Mouse (Mus musculus) right cerebral cortex, adult 2 months (tissue): ENCODE measurements around the gene Slc22a8.

Experiments
- DNase-seq, 2 experiments: peaks; one replicate each; pipeline ENCODE4 v3.0.0; 2021 to 2022; ENCODE audit warnings: low spot score in 2 of 2

The Slc22a8 gene

GRCm38 (mm10) chr19:8590954-8591353 lies at the start of gene Slc22a8:
Slc22a8 (plus strand) TSS chr19:8591254.
- no peak for DNase-seq

- no peak for DNase-seq
Observed at GRCm38 (mm10) chr19:8558897-8559296, 32.2 kb upstream of the Slc22a8 start.

GRCm38 (mm10) chr19:8564021-8564420 lies 27.0 kb upstream of the Slc22a8 start:
- DNase-seq, result no peak

GRCm38 (mm10) chr19:8564469-8564868 lies 26.6 kb upstream of the Slc22a8 start:
- DNase-seq, result no peak

- no peak for DNase-seq
Observed at GRCm38 (mm10) chr19:8565262-8565661, 25.8 kb upstream of the Slc22a8 start.

GRCm38 (mm10) chr19:8565985-8566384 lies 25.1 kb upstream of the Slc22a8 start:
- peak; percentile 51 to 53 for DNase-seq

GRCm38 (mm10) chr19:8567104-8567880 lies 23.8 kb upstream of the Slc22a8 start:
- peak; percentile 62 to 65 for DNase-seq

- peak; percentile 57 to 63 for DNase-seq
Observed at GRCm38 (mm10) chr19:8569453-8569863, 21.6 kb upstream of the Slc22a8 start.

GRCm38 (mm10) chr19:8570341-8571040 lies 20.6 kb upstream of the Slc22a8 start:
- no peak for DNase-seq

GRCm38 (mm10) chr19:8571746-8572145 lies 19.3 kb upstream of the Slc22a8 start:
- DNase-seq, result no peak

GRCm38 (mm10) chr19:8572485-8572884 lies 18.6 kb upstream of the Slc22a8 start:
- no peak for DNase-seq

GRCm38 (mm10) chr19:8577432-8577831 lies 13.6 kb upstream of the Slc22a8 start:
- no peak for DNase-seq

GRCm38 (mm10) chr19:8578293-8578969 lies 12.6 kb upstream of the Slc22a8 start:
- DNase-seq, result peak; percentile 90 to 92

GRCm38 (mm10) chr19:8578970-8579342 lies 12.1 kb upstream of the Slc22a8 start:
- peak; percentile 43 to 49 for DNase-seq

GRCm38 (mm10) chr19:8585298-8585697 lies 5.8 kb upstream of the Slc22a8 start:
- DNase-seq, result no peak

GRCm38 (mm10) chr19:8585899-8586298 lies 5.2 kb upstream of the Slc22a8 start:
- DNase-seq, result peak in 1 of 2 experiments; percentile 40

- DNase-seq, result peak; percentile 36 to 40
Observed at GRCm38 (mm10) chr19:8586350-8586749, 4.7 kb upstream of the Slc22a8 start.

- DNase-seq, result no peak
Observed at GRCm38 (mm10) chr19:8587315-8587714, 3.7 kb upstream of the Slc22a8 start.

GRCm38 (mm10) chr19:8592155-8592554 lies 1.1 kb downstream of the Slc22a8 start:
- no peak for DNase-seq

GRCm38 (mm10) chr19:8592873-8593408 lies 1.9 kb downstream of the Slc22a8 start:
- DNase-seq, result no peak

GRCm38 (mm10) chr19:8593833-8594232 lies 2.8 kb downstream of the Slc22a8 start:
- no peak for DNase-seq

- DNase-seq, result no peak
Observed at GRCm38 (mm10) chr19:8594518-8594917, 3.5 kb downstream of the Slc22a8 start.
